Mouse (Mus musculus) bone marrow macrophage, adult 2 months (primary cell): Measurements from ENCODE around the gene Slx4ip.

ENCODE experiments used
- CTCF ChIP-seq: IDR thresholded peaks from 2 replicates; pipeline ENCODE4 v1.5.1; 2012; ENCODE audit warnings: low read depth, mild to moderate bottlenecking, low read length, moderate library complexity
- POLR2A ChIP-seq: IDR thresholded peaks from 2 replicates; pipeline ENCODE4 v1.6.1; 2012; ENCODE audit warnings: mild to moderate bottlenecking, low read depth, low read length, borderline replicate concordance

GRCm38 (mm10) chr2:137081001-137081400 lies 190.0 kb downstream of the Slx4ip start:
- TF ChIP-seq CTCF (no peak), POLR2A (no peak)
